Mouse (Mus musculus) olfactory bulb, adult 2 months (tissue): ENCODE measurements around the gene Togaram2.

Source experiments
- CTCF ChIP-seq: fragments of 200-500 bp; IDR thresholded peaks from 2 replicates; pipeline ENCODE4 v1.5.1; 2012; ENCODE audit warnings: low read depth, mild to moderate bottlenecking, low read length, moderate library complexity; ENCODE audit not compliant: insufficient read depth
- POLR2A ChIP-seq: fragments of 200-500 bp; IDR thresholded peaks from 2 replicates; pipeline ENCODE4 v1.6.1; 2012; ENCODE audit warnings: mild to moderate bottlenecking, low read depth, low read length, moderate library complexity; ENCODE audit not compliant: insufficient read depth

- TF ChIP-seq POLR2A: no peak
- no peak for TF ChIP-seq CTCF
Measured at GRCm38 (mm10) chr17:71730655-71731054, 57.6 kb downstream of the Togaram2 start.
